Mouse (Mus musculus): ENCODE measurements around the gene Gm14412. TPM values are rescaled to one million over a fixed set of nuclear protein-coding genes. Genes with fewer than 3 reads are reported as not detected.

Gene Gm14412
- polyA plus RNA-seq (2012; ENCODE audit: low replicate concordance), result 0.11 TPM in 1 of 2 replicates, not detected in the other

DNA sequence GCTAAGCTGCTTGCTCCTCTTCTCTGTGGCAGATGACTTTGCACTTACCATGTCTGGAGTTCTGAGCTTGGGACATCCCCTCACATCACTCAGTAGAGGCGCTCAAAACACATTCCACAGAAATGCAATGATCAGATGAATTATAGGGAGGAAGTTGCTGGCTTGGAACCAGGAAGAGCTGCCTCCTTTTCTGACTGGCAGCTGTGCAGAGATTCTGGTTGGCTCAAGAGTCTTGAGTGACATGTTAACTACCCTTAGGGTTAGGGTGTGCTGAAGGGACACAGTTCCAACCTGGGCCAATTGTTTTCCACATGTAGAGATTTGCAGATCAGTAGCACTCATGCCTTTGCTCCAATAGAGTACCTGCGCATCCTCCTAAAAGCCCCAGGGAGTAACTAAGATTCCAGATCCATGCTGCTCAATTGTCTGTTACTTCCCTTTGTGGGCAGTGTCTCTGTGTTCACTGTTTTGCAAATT is at the start of gene Gm14412:
TSS of gene Gm14412 (minus strand) at position 51 of the 477 bp plus-strand sequence.

DNA sequence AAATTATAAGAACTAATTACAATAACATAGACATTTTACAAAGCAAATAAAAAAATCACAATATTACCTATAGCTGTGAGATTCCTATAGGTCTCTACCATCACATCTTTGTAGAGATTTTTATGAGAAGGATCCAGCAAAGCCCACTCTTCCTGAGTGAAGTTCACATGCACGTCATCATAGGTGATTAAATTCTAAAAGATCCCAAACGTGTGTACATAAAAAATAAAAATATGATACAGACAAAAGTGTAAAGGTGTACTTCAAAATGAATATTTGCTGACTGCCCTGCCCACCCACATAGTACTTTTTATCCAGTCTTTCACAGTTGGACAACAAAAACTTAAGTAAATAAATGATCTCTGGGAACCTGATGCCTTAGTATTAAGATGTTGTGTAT is 57.2 kb downstream of the Gm14412 start, which contains the start of gene Gm14409:
TSS of gene Gm14409 (minus strand) at position 101 of the 400 bp plus-strand sequence.

Other genes starting within 250 kb of the Gm14412 start
- not detected in 2 replicates for gene Gm14401, start 250.0 kb downstream of the Gm14412 start, polyA plus RNA-seq (2012; ENCODE audit: low replicate concordance)
- 3.2 TPM in 1 of 2 replicates, not detected in the other for gene Gm14410, start 117.9 kb downstream of the Gm14412 start, polyA plus RNA-seq (2012; ENCODE audit: low replicate concordance)
- not detected in 2 replicates for gene Gm14409, start 57.3 kb downstream of the Gm14412 start, polyA plus RNA-seq (2012; ENCODE audit: low replicate concordance)
- gene Gm14418, start 74.0 kb upstream of the Gm14412 start, polyA plus RNA-seq (2012; ENCODE audit: low replicate concordance), result not detected in 2 replicates
- 0.24 and 0.43 TPM in 2 replicates for gene Zfp970, start 140.4 kb upstream of the Gm14412 start, polyA plus RNA-seq (2012; ENCODE audit: low replicate concordance)
- gene Gm14403, start 173.9 kb upstream of the Gm14412 start, polyA plus RNA-seq (2012; ENCODE audit: low replicate concordance), result not detected in 2 replicates